Mouse (Mus musculus) lung, adult 2 months (tissue): ENCODE data around the gene Hoxb4.

Experiments used
- CTCF ChIP-seq: fragments of 200-500 bp; IDR thresholded peaks from 2 replicates; pipeline ENCODE4 v1.5.1; 2011; ENCODE audit warnings: mild to moderate bottlenecking, low read length, control low read depth; ENCODE audit not compliant: insufficient read depth
- POLR2A ChIP-seq: fragments of 200-500 bp; IDR thresholded peaks from 2 replicates; pipeline ENCODE4 v1.6.1; 2011; ENCODE audit warnings: low read depth, mild to moderate bottlenecking, control low read depth, low read length, borderline replicate concordance; ENCODE audit errors: extremely low read depth

GRCm38 (mm10) chr11:96295092-96295835 is 22.8 kb upstream of the Hoxb4 start:
- TF ChIP-seq CTCF (no peak), POLR2A (no peak)
